Mouse (Mus musculus) urinary bladder, postnatal 25 days (tissue): Measurements from ENCODE around the gene Mapk6.
A peak's percentile ranks its signal among the peaks of the same experiment; 100 is the strongest.
"Not testable (repeated sequence)": the region's sequence is repeated elsewhere in the genome, so short reads cannot be mapped to it uniquely, and the experiment has no call there.

ENCODE experiments used
- DNase-seq: peaks from one replicate; pipeline ENCODE4 v3.0.0; 2022; ENCODE audit warnings: low spot score

Gene Mapk6

DNA sequence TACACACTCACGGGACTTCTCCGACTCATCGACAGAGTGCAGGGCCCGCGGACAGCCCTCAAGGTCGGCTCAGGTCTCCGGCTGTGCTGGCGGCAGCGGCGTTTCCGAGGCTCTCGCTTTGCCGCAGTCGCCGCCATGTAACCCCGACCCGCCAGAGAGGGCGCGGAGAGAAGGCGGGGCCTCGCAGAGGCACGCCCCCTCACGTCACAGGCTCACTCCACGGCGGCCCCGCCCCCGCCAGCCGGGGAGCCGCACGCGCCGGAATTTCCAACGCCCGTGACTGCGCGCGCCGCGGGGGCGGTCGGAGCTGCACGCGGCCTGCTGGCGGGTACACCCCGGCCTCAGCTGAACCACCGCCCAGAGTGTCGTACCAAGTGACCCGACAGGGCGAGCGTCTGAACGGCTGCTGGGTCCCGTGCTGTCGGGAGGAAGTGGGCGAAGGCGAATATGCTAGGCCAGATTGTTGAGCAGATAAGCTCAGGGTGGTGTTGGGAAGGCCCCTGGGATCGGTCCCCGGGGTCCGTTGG, at the start of gene Mapk6:
Mapk6 (minus strand) TSS at position 154 of the 527 bp plus-strand sequence.
- DNase-seq, result peak; percentile 99

DNA sequence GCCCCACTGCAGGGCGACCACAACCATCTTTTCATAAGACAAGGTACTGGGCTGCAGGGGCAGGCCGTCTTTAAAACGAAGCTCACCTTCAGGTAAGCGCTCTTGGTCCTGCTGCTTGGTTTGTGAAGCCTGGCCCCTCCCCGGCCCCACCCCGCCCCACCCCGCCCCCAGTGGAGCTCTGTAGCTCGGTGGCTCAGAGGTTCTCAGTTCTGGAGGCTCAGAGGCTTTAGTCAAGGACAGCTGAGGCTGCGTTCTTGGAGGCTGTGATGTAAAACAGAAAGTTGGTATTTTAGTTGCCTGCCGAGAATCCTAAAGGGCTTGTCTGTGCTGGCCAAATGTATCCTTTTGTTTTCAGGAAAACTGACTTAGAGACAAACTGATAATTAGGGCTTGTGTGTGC, 45.9 kb upstream of the Mapk6 start:
- DNase-seq, result no peak

- DNase-seq, result no peak
Measured at GRCm38 (mm10) chr9:75453994-75454393, 44.2 kb upstream of the Mapk6 start.

DNA sequence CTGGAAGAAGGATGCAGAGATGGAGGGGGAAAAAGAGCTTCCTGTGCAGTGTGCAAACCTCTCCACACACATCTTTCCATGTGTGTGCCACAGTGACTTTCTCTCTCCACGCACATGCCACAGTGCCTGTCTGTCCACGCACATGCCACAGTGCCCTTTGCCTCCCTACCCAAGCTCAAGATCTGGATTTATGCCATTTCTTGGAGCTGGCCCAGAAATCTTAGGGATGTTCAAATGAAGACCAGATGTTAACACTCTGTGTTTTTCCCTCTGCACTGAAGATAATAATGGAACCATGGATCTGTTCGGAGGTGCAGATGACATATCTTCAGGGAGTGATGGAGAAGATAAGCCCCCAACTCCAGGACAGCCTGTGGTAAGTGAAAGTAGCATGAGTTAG, 38.2 kb upstream of the Mapk6 start:
- DNase-seq, result no peak

GRCm38 (mm10) chr9:75446574-75446973, 36.8 kb upstream of the Mapk6 start:
- not testable (repeated sequence) for DNase-seq

- DNase-seq, result no peak
Measured at GRCm38 (mm10) chr9:75444981-75445380, 35.2 kb upstream of the Mapk6 start.

DNA sequence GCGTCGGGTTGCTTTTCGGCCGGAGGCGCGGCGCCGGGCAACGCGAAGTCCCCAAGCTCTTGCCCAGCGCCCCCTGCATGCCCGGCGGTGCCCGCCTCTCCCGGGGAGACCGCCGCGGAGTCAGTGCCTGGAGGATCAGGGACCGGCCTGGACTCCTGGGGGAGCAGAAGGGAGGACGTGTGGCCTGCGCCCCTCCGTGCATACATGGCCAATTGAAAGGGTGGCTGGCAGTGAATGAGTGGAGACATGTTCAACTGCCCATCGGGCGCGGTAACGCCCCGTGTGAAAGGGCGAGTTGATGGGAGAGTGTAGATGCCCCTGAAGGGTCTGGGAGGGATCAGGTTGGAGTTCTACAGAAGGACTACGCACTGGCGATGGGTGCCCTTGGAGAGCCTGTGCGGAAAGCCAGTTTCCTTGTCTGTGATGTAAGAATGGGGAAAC, 31.9 kb upstream of the Mapk6 start:
- no peak for DNase-seq

- DNase-seq, result peak; percentile 68
Measured at GRCm38 (mm10) chr9:75440796-75441666, 31.2 kb upstream of the Mapk6 start, which contains the start of gene Leo1. Leo1 (plus strand) TSS chr9:75441524.

DNA sequence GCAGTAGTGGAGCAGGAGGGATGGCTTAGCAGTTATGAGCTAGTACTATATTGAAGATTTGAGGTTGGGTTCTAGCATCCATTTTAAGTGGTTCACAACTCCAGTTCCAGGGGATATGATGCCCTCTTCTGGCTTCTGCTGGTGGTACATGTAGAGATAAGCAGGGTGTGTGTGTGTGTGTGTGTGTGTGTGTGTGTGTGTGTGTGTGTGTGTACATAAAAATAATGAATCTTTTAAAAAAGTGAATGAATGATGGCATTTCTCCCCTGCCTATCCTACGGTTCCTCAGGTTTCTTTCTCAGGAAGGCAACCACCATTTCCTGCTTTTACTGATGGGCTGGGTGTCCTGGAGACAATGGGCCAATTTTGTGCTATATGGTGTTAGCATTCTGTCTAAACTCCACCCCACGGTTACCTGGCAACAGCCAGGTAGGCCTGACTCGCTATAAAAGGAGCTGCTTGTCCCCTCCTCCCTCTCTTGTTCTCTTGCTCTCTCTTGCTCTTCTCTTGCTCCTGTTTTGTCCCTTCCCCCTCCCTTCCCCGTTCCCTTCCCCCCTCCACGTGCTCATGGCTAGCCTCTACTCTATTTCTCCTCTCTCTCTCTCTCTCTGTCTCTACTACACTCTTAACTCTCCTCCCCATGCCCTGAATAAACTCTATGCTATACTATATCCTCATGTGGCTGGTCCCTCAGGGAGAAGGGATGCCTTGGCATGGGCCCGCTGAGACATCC, 28.0 kb upstream of the Mapk6 start:
- no peak for DNase-seq

- DNase-seq, result peak; percentile 28
Measured at GRCm38 (mm10) chr9:75435918-75436317, 26.1 kb upstream of the Mapk6 start.

GRCm38 (mm10) chr9:75435291-75435690, 25.5 kb upstream of the Mapk6 start:
- DNase-seq, result no peak

DNA sequence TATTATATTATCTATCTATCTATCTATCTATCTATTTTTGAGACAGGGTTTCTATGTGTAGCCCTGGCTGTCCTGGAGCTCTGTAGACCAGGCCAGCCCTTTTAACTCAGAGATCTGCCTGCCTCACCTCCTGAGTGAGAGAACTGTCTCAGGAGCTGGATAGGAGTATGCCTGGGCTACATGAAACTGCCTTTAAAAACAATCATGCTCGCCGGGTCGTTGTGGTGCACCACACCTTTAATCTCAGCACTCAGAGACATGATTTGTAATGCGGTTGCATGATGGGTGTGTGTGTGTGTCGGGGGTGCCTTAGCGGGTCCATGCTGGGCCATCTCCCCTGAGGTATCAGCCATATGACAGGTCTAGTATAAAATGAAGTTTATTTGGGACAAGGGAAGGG, 25.1 kb upstream of the Mapk6 start:
- DNase-seq, result no peak

DNA sequence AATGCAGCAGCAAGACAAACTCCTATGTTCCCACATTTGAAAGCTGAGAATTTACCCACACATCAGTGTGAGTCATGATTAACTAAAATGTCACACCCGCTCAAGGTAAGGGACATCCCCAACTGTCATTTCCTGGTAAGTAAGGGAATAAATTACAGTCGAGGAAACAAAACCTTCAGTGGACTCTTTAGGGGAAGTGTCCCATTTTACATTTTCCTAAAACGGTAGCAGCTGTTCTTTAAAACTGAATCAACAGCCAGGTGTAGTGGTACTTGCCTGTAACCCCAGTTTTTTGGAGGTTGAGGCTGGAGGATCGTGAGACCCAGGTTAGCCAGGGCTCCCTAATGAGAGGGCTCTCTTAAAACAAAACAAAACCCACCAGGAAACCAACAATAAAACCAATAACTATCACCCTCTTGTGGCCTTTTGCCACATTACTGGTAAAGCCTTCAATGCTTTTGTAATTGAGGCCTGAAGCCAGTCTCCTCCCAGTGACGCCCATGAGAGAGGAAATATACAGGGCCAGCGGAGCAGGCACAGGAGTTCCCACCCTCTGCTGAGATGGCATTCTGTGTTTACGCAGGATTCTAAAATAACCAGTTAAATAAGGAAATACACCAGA, 24.5 kb upstream of the Mapk6 start:
- no peak for DNase-seq

DNA sequence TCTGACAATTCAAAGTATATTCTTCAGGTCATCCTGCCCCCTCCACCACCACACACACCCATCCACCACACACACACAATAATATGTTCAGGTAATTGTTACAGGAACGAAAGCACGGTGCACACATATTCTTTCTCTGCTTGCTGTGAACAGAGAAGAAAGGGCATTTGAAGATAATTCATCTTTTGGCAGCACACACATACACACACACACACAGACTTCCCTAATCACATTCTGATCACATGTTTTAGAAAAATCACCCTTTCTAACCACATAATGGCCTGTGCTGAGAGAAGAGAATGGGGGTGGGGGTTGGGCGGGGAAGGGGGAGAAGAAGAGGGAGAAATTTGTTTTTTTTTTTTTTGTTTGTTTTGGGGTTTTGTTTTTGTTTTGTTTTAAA, 22.9 kb upstream of the Mapk6 start:
- DNase-seq, result no peak

DNA sequence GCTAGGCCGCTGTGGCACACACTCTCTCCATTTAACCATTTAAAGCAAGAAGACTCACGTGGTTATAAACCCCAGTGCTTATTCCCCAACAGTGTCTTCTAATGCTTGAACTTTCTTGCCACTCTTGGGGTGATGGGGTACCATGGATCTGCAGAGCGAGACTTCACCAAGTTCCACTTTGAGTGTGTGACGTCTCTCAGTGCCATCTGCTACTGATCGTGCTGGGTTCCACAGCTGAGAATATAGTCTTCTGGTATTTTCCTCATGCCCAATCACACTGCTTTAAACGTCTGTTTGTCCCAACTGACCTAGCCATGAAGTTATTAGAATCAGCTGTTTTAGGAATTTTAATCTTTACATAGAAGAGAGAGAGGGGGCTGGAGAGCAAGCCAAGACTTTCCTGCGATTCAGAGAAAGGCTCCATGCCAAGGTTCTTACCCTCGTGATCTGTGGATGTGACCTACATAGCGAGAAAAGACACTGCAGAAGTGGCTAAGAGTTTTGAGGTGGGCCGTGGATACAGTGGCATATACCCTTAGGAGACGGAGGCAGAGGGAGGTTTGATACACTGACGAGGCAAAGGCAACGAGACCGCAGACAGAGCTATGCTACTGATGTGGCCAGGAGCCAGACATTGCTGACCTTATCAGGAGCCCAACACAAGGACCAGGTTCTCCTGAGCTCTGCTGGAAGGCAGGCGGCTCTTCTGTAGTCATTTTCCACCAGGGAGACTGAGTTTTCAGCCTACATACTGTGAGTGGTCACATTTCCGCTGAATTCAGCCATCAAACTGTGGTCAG, 21.2 kb upstream of the Mapk6 start:
- DNase-seq, result no peak

- no peak for DNase-seq
Measured at GRCm38 (mm10) chr9:75429657-75430056, 19.9 kb upstream of the Mapk6 start.

- no peak for DNase-seq
Measured at GRCm38 (mm10) chr9:75429040-75429439, 19.2 kb upstream of the Mapk6 start.

- no peak for DNase-seq
Measured at GRCm38 (mm10) chr9:75428274-75428600, 18.4 kb upstream of the Mapk6 start.

GRCm38 (mm10) chr9:75427366-75428273, 17.8 kb upstream of the Mapk6 start:
- no peak for DNase-seq

GRCm38 (mm10) chr9:75425796-75426391, 16.1 kb upstream of the Mapk6 start:
- DNase-seq, result no peak
